Mouse (Mus musculus) kidney, embryonic 15.5 days (tissue): ENCODE measurements around the gene Igf1r. TPM values are rescaled to one million over a fixed set of nuclear protein-coding genes. Genes with fewer than 3 reads are reported as not detected.

Experiments used
- ATAC-seq: fragments of 200-750 bp; cut with Nextera tagmentation; replicated peaks from 2 replicates; pipeline ENCODE4 v1.8.0; 2017; ENCODE audit warnings: moderate TSS enrichment; ENCODE audit not compliant: low FRiP score
- H3K27ac ChIP-seq: fragments of 300-500 bp; sonication (generic); 2 replicates; pipeline ENCODE4 v1.5.1; 2015; ENCODE audit warnings: mild to moderate bottlenecking, inconsistent platforms
- H3K27me3 ChIP-seq: fragments of 300-500 bp; sonication (generic); 2 replicates; pipeline ENCODE4 v1.6.1; 2015; ENCODE audit warnings: inconsistent platforms
- H3K36me3 ChIP-seq: fragments of 300-500 bp; sonication (generic); 2 replicates; pipeline ENCODE4 v1.6.1; 2015; ENCODE audit warnings: inconsistent platforms
- H3K4me1 ChIP-seq: fragments of 300-500 bp; sonication (generic); 2 replicates; pipeline ENCODE4 v1.6.1; 2015; ENCODE audit warnings: inconsistent platforms
- H3K4me2 ChIP-seq: fragments of 300-500 bp; sonication (generic); 2 replicates; pipeline ENCODE4 v1.6.1; 2015; ENCODE audit warnings: moderate library complexity, mild to moderate bottlenecking, inconsistent platforms
- H3K4me3 ChIP-seq: fragments of 300-500 bp; sonication (generic); replicated peaks from 2 replicates; pipeline ENCODE4 v1.5.1; 2015; ENCODE audit warnings: mild to moderate bottlenecking, inconsistent platforms
- H3K9ac ChIP-seq: fragments of 300-500 bp; sonication (generic); 2 replicates; pipeline ENCODE4 v1.6.1; 2015; ENCODE audit warnings: mild to moderate bottlenecking, inconsistent platforms
- H3K9me3 ChIP-seq: fragments of 300-500 bp; sonication (generic); replicated peaks from 2 replicates; pipeline ENCODE4 v1.6.1; 2016; ENCODE audit warnings: inconsistent platforms
- WGBS: fragments of 180-500 bp; shearing (Covaris S2); methylation state at CpG from one replicate; pipeline ENCODE4 v1.1.7; 2015; ENCODE audit warnings: mixed read lengths; 5-methylcytosine and 5-hydroxymethylcytosine counted together
- polyA plus RNA-seq: library from polyadenylated mRNA; unstranded; fragments of >200 nt; fragmentation: Nextera tagmentation; extraction: Ambion mirVana; gene quantifications from 2 replicates; pipeline ENCODE4 v1.2.1, GENCODE M21; 2015

Gene Igf1r
- polyA plus RNA-seq, 1 experiment from 2014 or later, result 26.9 TPM

- no peak overlapping the region for H3K9ac ChIP-seq
- no peaks in the 10 kb centered on the region for H3K36me3 ChIP-seq
- 58% methylated on average over 11 of the region's 11 CpGs for WGBS
- H3K4me2 ChIP-seq, result no peak overlapping the region
- H3K4me1 ChIP-seq, result peaks cover 51% of the 10 kb centered on the region
- peak overlapping the region; percentile 52; the same call in 1 of the 2 replicates for H3K27ac ChIP-seq
- no peak overlapping the region for H3K4me3 ChIP-seq
- H3K9me3 ChIP-seq, result no peaks in the 10 kb centered on the region
- ATAC-seq, result 0 out of 2 replicates have a peak, but pooled peaks have one; percentile 26
- H3K27me3 ChIP-seq, result no peaks in the 10 kb centered on the region
Observed at GRCm38 (mm10) chr7:67986816-67987215, 34.2 kb downstream of the Igf1r start.

- H3K9ac ChIP-seq, result no peak overlapping the region
- WGBS, result 53% methylated on average over 2 of the region's 2 CpGs
- no peak for ATAC-seq
- peaks cover 55% of the 10 kb centered on the region for H3K4me1 ChIP-seq
- no peaks in the 10 kb centered on the region for H3K36me3 ChIP-seq
- H3K27me3 ChIP-seq, result no peaks in the 10 kb centered on the region
- H3K27ac ChIP-seq, result no peak overlapping the region
- H3K4me2 ChIP-seq, result no peak overlapping the region
- H3K4me3 ChIP-seq, result no peak overlapping the region
- no peaks in the 10 kb centered on the region for H3K9me3 ChIP-seq
Observed at GRCm38 (mm10) chr7:67989376-67989775, 36.7 kb downstream of the Igf1r start.

GRCm38 (mm10) chr7:67993614-67994013 is 41.0 kb downstream of the Igf1r start:
- Histone ChIP-seq H3K4me3 (no peak overlapping the region), H3K36me3 (no peaks in the 10 kb centered on the region), H3K27me3 (no peaks in the 10 kb centered on the region), H3K9ac (no peak overlapping the region), H3K4me1 (peaks cover 48% of the 10 kb centered on the region), H3K4me2 (no peak overlapping the region), H3K27ac (no peak overlapping the region), H3K9me3 (no peaks in the 10 kb centered on the region)
- WGBS, result 94% methylated on average over 4 of the region's 4 CpGs
- ATAC-seq, result no peak

- Histone ChIP-seq H3K4me2 (no peak overlapping the region), H3K27ac (no peak overlapping the region), H3K36me3 (no peaks in the 10 kb centered on the region), H3K4me3 (no peak overlapping the region), H3K27me3 (no peaks in the 10 kb centered on the region), H3K9ac (no peak overlapping the region), H3K9me3 (no peaks in the 10 kb centered on the region), H3K4me1 (peaks cover 50% of the 10 kb centered on the region)
- no peak for ATAC-seq
- 68% methylated on average over 7 of the region's 7 CpGs for WGBS
Observed at GRCm38 (mm10) chr7:67994346-67994858, 41.8 kb downstream of the Igf1r start.

- no peaks in the 10 kb centered on the region for H3K27me3 ChIP-seq
- H3K36me3 ChIP-seq, result no peaks in the 10 kb centered on the region
- no peak for ATAC-seq
- H3K9me3 ChIP-seq, result no peaks in the 10 kb centered on the region
- no peak overlapping the region for H3K4me3 ChIP-seq
- no peak overlapping the region for H3K27ac ChIP-seq
- no peak overlapping the region for H3K9ac ChIP-seq
- peaks cover 47% of the 10 kb centered on the region for H3K4me1 ChIP-seq
- 72% methylated on average over 8 of the region's 8 CpGs for WGBS
- no peak overlapping the region for H3K4me2 ChIP-seq
Observed at GRCm38 (mm10) chr7:67995276-67995675, 42.6 kb downstream of the Igf1r start.

- Histone ChIP-seq H3K36me3 (no peaks in the 10 kb centered on the region), H3K4me1 (peaks cover 48% of the 10 kb centered on the region), H3K9me3 (no peaks in the 10 kb centered on the region), H3K4me2 (no peak overlapping the region), H3K4me3 (no peak overlapping the region), H3K27me3 (no peaks in the 10 kb centered on the region), H3K9ac (no peak overlapping the region), H3K27ac (0 out of 2 replicates have a peak overlapping the region, but pooled peaks have one; percentile 2)
- WGBS, result 52% methylated on average over 12 of the region's 12 CpGs
- ATAC-seq, result no peak
Observed at GRCm38 (mm10) chr7:67996202-67996960, 43.8 kb downstream of the Igf1r start.

- Histone ChIP-seq H3K4me2 (no peak overlapping the region), H3K27me3 (no peaks in the 10 kb centered on the region), H3K4me3 (no peak overlapping the region), H3K9ac (no peak overlapping the region), H3K9me3 (no peaks in the 10 kb centered on the region), H3K36me3 (peaks cover 23% of the 10 kb centered on the region), H3K4me1 (peaks cover 24% of the 10 kb centered on the region), H3K27ac (no peak overlapping the region)
- no peak for ATAC-seq
- 83% methylated on average over 5 of the region's 5 CpGs for WGBS
Observed at GRCm38 (mm10) chr7:68001269-68001668, 48.6 kb downstream of the Igf1r start.

- Histone ChIP-seq H3K4me3 (no peak overlapping the region), H3K4me2 (no peak overlapping the region), H3K27me3 (no peaks in the 10 kb centered on the region), H3K4me1 (peaks cover 16% of the 10 kb centered on the region), H3K9ac (no peak overlapping the region), H3K9me3 (no peaks in the 10 kb centered on the region), H3K27ac (no peak overlapping the region), H3K36me3 (peaks cover 51% of the 10 kb centered on the region)
- ATAC-seq, result no peak
- 93% methylated on average over 7 of the region's 7 CpGs for WGBS
Observed at GRCm38 (mm10) chr7:68006074-68006473, 53.4 kb downstream of the Igf1r start.

GRCm38 (mm10) chr7:68006496-68006895 is 53.9 kb downstream of the Igf1r start:
- Histone ChIP-seq H3K4me1 (peaks cover 13% of the 10 kb centered on the region), H3K4me3 (no peak overlapping the region), H3K27ac (no peak overlapping the region), H3K27me3 (no peaks in the 10 kb centered on the region), H3K9me3 (no peaks in the 10 kb centered on the region), H3K4me2 (no peak overlapping the region), H3K36me3 (peaks cover 51% of the 10 kb centered on the region), H3K9ac (no peak overlapping the region)
- WGBS, result 87% methylated on average over 6 of the region's 6 CpGs
- ATAC-seq, result no peak

GRCm38 (mm10) chr7:68009635-68010034 is 57.0 kb downstream of the Igf1r start:
- H3K9me3 ChIP-seq, result no peaks in the 10 kb centered on the region
- no peak overlapping the region for H3K9ac ChIP-seq
- 73% methylated on average over 8 of the region's 8 CpGs for WGBS
- H3K36me3 ChIP-seq, result peaks cover 37% of the 10 kb centered on the region
- H3K27ac ChIP-seq, result no peak overlapping the region
- no peak for ATAC-seq
- H3K27me3 ChIP-seq, result no peaks in the 10 kb centered on the region
- no peak overlapping the region for H3K4me2 ChIP-seq
- peaks cover 28% of the 10 kb centered on the region for H3K4me1 ChIP-seq
- no peak overlapping the region for H3K4me3 ChIP-seq

- 47% methylated on average over 7 of the region's 7 CpGs for WGBS
- Histone ChIP-seq H3K27ac (no peak overlapping the region), H3K4me1 (peaks cover 28% of the 10 kb centered on the region), H3K36me3 (peaks cover 34% of the 10 kb centered on the region), H3K4me2 (no peak overlapping the region), H3K4me3 (no peak overlapping the region), H3K9me3 (no peaks in the 10 kb centered on the region), H3K9ac (no peak overlapping the region), H3K27me3 (no peaks in the 10 kb centered on the region)
- ATAC-seq, result no peak
Observed at GRCm38 (mm10) chr7:68010168-68010567, 57.5 kb downstream of the Igf1r start.

GRCm38 (mm10) chr7:68010802-68011201 is 58.2 kb downstream of the Igf1r start:
- Histone ChIP-seq H3K4me1 (peaks cover 28% of the 10 kb centered on the region), H3K4me2 (no peak overlapping the region), H3K9me3 (no peaks in the 10 kb centered on the region), H3K9ac (no peak overlapping the region), H3K36me3 (peaks cover 40% of the 10 kb centered on the region), H3K27ac (no peak overlapping the region), H3K4me3 (no peak overlapping the region), H3K27me3 (no peaks in the 10 kb centered on the region)
- ATAC-seq, result no peak
- 77% methylated on average over 3 of the region's 3 CpGs for WGBS
